Mouse (Mus musculus) lung, adult 2 months (tissue): ENCODE measurements around the gene Hist1h1t.

Source experiments
- CTCF ChIP-seq: fragments of 200-500 bp; IDR thresholded peaks from 2 replicates; pipeline ENCODE4 v1.5.1; 2011; ENCODE audit warnings: mild to moderate bottlenecking, low read length, control low read depth; ENCODE audit not compliant: insufficient read depth
- POLR2A ChIP-seq: fragments of 200-500 bp; IDR thresholded peaks from 2 replicates; pipeline ENCODE4 v1.6.1; 2011; ENCODE audit warnings: low read depth, mild to moderate bottlenecking, control low read depth, low read length, borderline replicate concordance; ENCODE audit errors: extremely low read depth

DNA sequence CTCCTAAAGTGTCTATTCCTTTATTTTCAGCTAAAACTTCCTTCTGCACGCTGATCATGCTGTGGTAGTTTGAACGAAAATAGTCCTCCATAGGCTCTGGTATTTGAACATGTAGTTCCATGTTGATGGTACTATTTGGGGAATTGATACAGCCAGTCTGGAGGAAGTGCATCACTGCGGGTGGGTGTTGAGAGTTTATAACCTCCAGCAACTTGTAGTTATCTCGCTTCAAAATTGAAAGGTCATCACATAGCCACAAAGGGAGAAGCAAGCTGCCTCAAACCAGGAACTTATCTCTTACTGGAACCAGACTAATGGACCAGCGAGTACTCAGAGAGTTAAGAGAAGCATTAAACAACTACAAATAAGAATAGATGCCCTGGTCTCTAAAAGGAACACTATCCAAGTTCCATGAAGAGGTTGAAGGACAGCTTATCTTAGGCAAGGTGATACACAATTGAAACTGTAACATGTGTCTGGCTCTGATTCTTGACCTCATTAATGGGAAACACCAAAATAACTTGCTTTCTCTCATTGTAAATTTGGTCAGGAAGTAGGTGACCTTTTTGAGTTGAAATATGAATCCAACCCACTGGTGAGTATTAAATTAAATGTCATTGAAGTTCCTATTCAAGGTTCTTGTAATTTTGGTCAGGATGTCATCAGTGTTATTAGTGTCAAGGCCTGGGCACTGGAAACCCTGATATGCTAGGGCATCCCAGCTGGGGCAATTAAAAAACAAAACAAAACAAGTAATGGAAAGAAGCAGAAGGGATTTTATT, 20.8 kb downstream of the Hist1h1t start:
- no peak for TF ChIP-seq CTCF
- TF ChIP-seq POLR2A, result no peak
